Mouse (Mus musculus): ENCODE measurements around the gene Plekha4.

The Plekha4 gene

GRCm38 (mm10) chr7:45570103-45570741, 44.1 kb downstream of the Plekha4 start, which contains the start of gene Bcat2:
Gene Bcat2, plus strand, starts transcription at chr7:45570153.
- DNase-seq: peak; percentile 66 to 70

GRCm38 (mm10) chr7:45571966-45572365, 45.8 kb downstream of the Plekha4 start:
- DNase-seq: no peak

GRCm38 (mm10) chr7:45573954-45574353, 47.8 kb downstream of the Plekha4 start:
- DNase-seq: peak; percentile 50 to 53

- peak; percentile 80 to 85 for DNase-seq
Measured at GRCm38 (mm10) chr7:45574472-45575379, 48.6 kb downstream of the Plekha4 start.

- no peak for DNase-seq
Measured at GRCm38 (mm10) chr7:45585923-45586322, 59.8 kb downstream of the Plekha4 start.

GRCm38 (mm10) chr7:45587631-45588592, 61.8 kb downstream of the Plekha4 start:
- no peak for DNase-seq

GRCm38 (mm10) chr7:45589173-45589572, 63.0 kb downstream of the Plekha4 start:
- DNase-seq: peak; percentile 95

GRCm38 (mm10) chr7:45589898-45590297, 63.8 kb downstream of the Plekha4 start:
- DNase-seq: no peak

- DNase-seq: no peak
Measured at GRCm38 (mm10) chr7:45590874-45591273, 64.7 kb downstream of the Plekha4 start.

GRCm38 (mm10) chr7:45591880-45592279, 65.8 kb downstream of the Plekha4 start:
- DNase-seq: no peak

- peak; percentile 65 to 78 for DNase-seq
Measured at GRCm38 (mm10) chr7:45593118-45593815, 67.1 kb downstream of the Plekha4 start.

- no peak for DNase-seq
Measured at GRCm38 (mm10) chr7:45595176-45595575, 69.0 kb downstream of the Plekha4 start.

GRCm38 (mm10) chr7:45596107-45596506, 70.0 kb downstream of the Plekha4 start:
- DNase-seq: no peak

GRCm38 (mm10) chr7:45597013-45597412, 70.9 kb downstream of the Plekha4 start:
- no peak for DNase-seq

- peak; percentile 54 to 78 for DNase-seq
Measured at GRCm38 (mm10) chr7:45597527-45597926, 71.4 kb downstream of the Plekha4 start.

GRCm38 (mm10) chr7:45598960-45599879, 73.1 kb downstream of the Plekha4 start:
- no peak for DNase-seq

Data from kidney, adult 8-10 months (tissue).